Mouse (Mus musculus) cortical plate, adult 2 months (tissue): ENCODE results near the gene Cpd.

Experiments used
- CTCF ChIP-seq: fragments of 200-500 bp; IDR thresholded peaks from 2 replicates; pipeline ENCODE4 v1.5.1; 2011; ENCODE audit warnings: mild to moderate bottlenecking, control low read depth, low read length; ENCODE audit not compliant: insufficient read depth; ENCODE audit errors: extremely low read depth
- POLR2A ChIP-seq: fragments of 200-500 bp; IDR thresholded peaks from 2 replicates; pipeline ENCODE4 v1.6.1; 2011; ENCODE audit warnings: mild to moderate bottlenecking, low read length, control low read depth; ENCODE audit not compliant: insufficient read depth; ENCODE audit errors: extremely low read depth

- TF ChIP-seq POLR2A, result no peak
- peak; percentile 36 for TF ChIP-seq CTCF
Measured at GRCm38 (mm10) chr11:76739125-76739524, 107.7 kb downstream of the Cpd start.
